ENCODE assay signal across 9 mouse cellular contexts in genomic region chr12:30369786-30370185, GRCm38 (mm10). TPM values are rescaled to one million over a fixed set of nuclear protein-coding genes. Genes with fewer than 3 reads are reported as not detected.
A peak's percentile ranks its signal among the peaks of the same experiment; 100 is the strongest.
DNase-seq lines count a peak whose midpoint lies in the region; TF ChIP-seq lines count a peak whose summit lies in the region.
"Had no signal": no experiment of that assay in that cellular context is flagged by ENCODE, and none has a peak within 500 bp of the region (broad histone marks: within the 10 kb centered on the region; RNA-seq: fewer than 3 reads in every experiment).

No protein-coding gene starts in this region.

- H3K36me3 ChIP-seq in ES-E14 (ENCODE audit: control insufficient read depth, insufficient read depth, low read length, poor library complexity, severe bottlenecking), result no peaks in the 10 kb centered on the region
- no peaks in the 10 kb centered on the region for H3K36me3 ChIP-seq in forebrain, embryonic 10.5 days (replicated peaks)

- peaks cover 0 to 4% of the 10 kb centered on the region in 2 experiments; a peak in 1 of 4 replicates for H3K4me1 ChIP-seq in ES-E14 (ENCODE audit: control insufficient read depth in 2 of 2, insufficient read depth in 2 of 2, low read length in 2 of 2, poor library complexity in 1 of 2)
- no peaks in the 10 kb centered on the region for H3K4me1 ChIP-seq in bone marrow macrophage, adult 2 months (ENCODE audit: control insufficient read depth, insufficient read depth, low read length)
- peaks cover 13% of the 10 kb centered on the region for H3K4me1 ChIP-seq in forebrain, embryonic 10.5 days

- H3K9me3 ChIP-seq in ES-E14 (ENCODE audit: control insufficient read depth, insufficient read depth, low read depth, low read length), result no peaks in the 10 kb centered on the region
- H3K9me3 ChIP-seq in forebrain, embryonic 10.5 days, result no peaks in the 10 kb centered on the region

- peak; percentile 51 for DNase-seq in ES-E14 (ENCODE audit: low read depth, low spot score)
- DNase-seq in forebrain, embryonic 10.5 days (ENCODE audit: extremely low spot score, low spot score), result peak; percentile 71
- DNase-seq in heart, postnatal 10 days, result peak; percentile 90 to 93
- peak; percentile 91 to 92 for DNase-seq in kidney, postnatal 4 days
- peak; percentile 59 to 74 for DNase-seq in lung, adult 18-20 months
- peak; percentile 85 for DNase-seq in retina, postnatal 1 day
- DNase-seq in B cell, adult 2 months, result no peak

- H3K9ac ChIP-seq in ES-E14 (ENCODE audit: insufficient read depth, low read depth, low read length, poor library complexity, severe bottlenecking), result no peak overlapping the region

- intact Hi-C loops in heart, postnatal 10 days (cut with DNase I), result loop anchor here (1.0 to 5.0 kb wide), 6 partner anchors 170 to 462 kb away; no protein-coding TSS in a partner anchor

- TF ChIP-seq POLR2A in bone marrow macrophage, adult 2 months (IDR thresholded peaks at IDR 0.05; ENCODE audit: borderline replicate concordance, low read depth, low read length), result no peak

- no peak overlapping the region for H3K4me3 ChIP-seq in ES-E14 (ENCODE audit: insufficient read depth in 1 of 2, low read depth in 1 of 2, low read length in 2 of 2, poor library complexity in 1 of 2, severe bottlenecking in 1 of 2)
- H3K4me3 ChIP-seq in bone marrow macrophage, adult 2 months (ENCODE audit: insufficient read depth, low read length), result no peak overlapping the region
- H3K4me3 ChIP-seq in forebrain, embryonic 10.5 days, result no peak overlapping the region
- H3K4me3 ChIP-seq: erythroblast, embryonic 14.5 days had no signal

- H3K27me3 ChIP-seq in forebrain, embryonic 10.5 days (ENCODE audit: poor library complexity, severe bottlenecking), result peaks cover 20% of the 10 kb centered on the region

- 8% methylated on average over 6 of the region's 6 CpGs for WGBS in forebrain, embryonic 10.5 days

- no peak overlapping the region for H3K27ac ChIP-seq in ES-E14 (ENCODE audit: insufficient read depth, low read depth, low read length, poor library complexity, severe bottlenecking)
- H3K27ac ChIP-seq in bone marrow macrophage, adult 2 months (ENCODE audit: insufficient read depth, low read depth, low read length), result no peak overlapping the region
- no peak overlapping the region for H3K27ac ChIP-seq in forebrain, embryonic 10.5 days

- peak; percentile 26; the same call in 1 of the 2 replicates for TF ChIP-seq CTCF in bone marrow macrophage, adult 2 months (IDR thresholded peaks at IDR 0.05; ENCODE audit: low read depth, low read length)

- in situ Hi-C loops in ES-E14 (cut with MboI; ENCODE audit: low sequenced_read_pairs in 2 of 2, unreplicated experiment in 2 of 2), result no loop called here

TF ChIP-seq in ES-E14, 5 proteins besides CTCF, POLR2A, EP300 and RAD21:
- TF ChIP-seq ZNF384 (IDR thresholded peaks at IDR 0.05; ENCODE audit: low read depth, low read length) (no peak), ZC3H11A (IDR thresholded peaks at IDR 0.05; ENCODE audit: borderline replicate concordance, low read depth, low read length) (0 out of 2 replicates have a peak, but pooled peaks have one; percentile 23), MAFK (IDR thresholded peaks at IDR 0.05; ENCODE audit: insufficient read depth, low read depth, low read length) (no peak), HCFC1 (IDR thresholded peaks at IDR 0.05; ENCODE audit: borderline replicate concordance, insufficient read depth, low read length) (no peak), CHD2 (IDR thresholded peaks at IDR 0.05; ENCODE audit: low read depth, low read length) (no peak)
TF ChIP-seq in ES-E14: peak in this region for 1.

RNA-seq across cellular contexts. Expression of gene Sntg2, which starts 3.4 kb away (rescaled TPM):
- total RNA-seq in ES-E14 (2012; rRNA removed), result not detected in 2 replicates
- not detected in 2 replicates for polyA plus RNA-seq in bone marrow macrophage, adult 2 months (2012; ENCODE audit: insufficient read depth, insufficient read length, missing spikeins)
- polyA plus RNA-seq in forebrain, embryonic 10.5 days (2016; fragmentation: Nextera tagmentation; extraction: Ambion mirVana), result 0.31 and 0.68 TPM in 2 replicates
- total RNA-seq in heart, postnatal 10 days (2021), result 1 to 10 TPM; 1.0 to 1.9 TPM
- polyA plus RNA-seq: erythroblast, embryonic 14.5 days had no signal

Comparison
In these comparisons a context has a peak if more than half of its experiments do, and no peak if none do; other contexts are left out.
1. DNase-seq: peak in ES-E14 (single experiment), forebrain, embryonic 10.5 days (single experiment), heart, postnatal 10 days (2 of 2), kidney, postnatal 4 days (2 of 2), lung, adult 18-20 months (2 of 2) and retina, postnatal 1 day (single experiment); none in B cell, adult 2 months (0 of 2).